Mouse (Mus musculus) embryonic facial prominence, embryonic 10.5 days (tissue): Measurements from ENCODE around the gene Dtl. TPM values are rescaled to one million over a fixed set of nuclear protein-coding genes. Genes with fewer than 3 reads are reported as not detected.

Source experiments
- DNase-seq: peaks from one replicate; pipeline ENCODE4 v3.0.0-alpha.2; 2017; ENCODE audit warnings: low spot score
- H3K27ac ChIP-seq: fragments of 300-500 bp; sonication (generic); replicated peaks from 2 replicates; pipeline ENCODE4 v1.5.1; 2016; ENCODE audit warnings: mild to moderate bottlenecking
- H3K27me3 ChIP-seq: fragments of 300-500 bp; sonication (generic); replicated peaks from 2 replicates; pipeline ENCODE4 v1.6.1; 2016; ENCODE audit warnings: low read depth, mild to moderate bottlenecking; ENCODE audit not compliant: poor library complexity, severe bottlenecking
- H3K36me3 ChIP-seq: fragments of 300-500 bp; sonication (generic); replicated peaks from 2 replicates; pipeline ENCODE4 v1.6.1; 2016; ENCODE audit warnings: mild to moderate bottlenecking, moderate library complexity
- H3K4me1 ChIP-seq: fragments of 300-500 bp; sonication (generic); 2 replicates; pipeline ENCODE4 v1.6.1; 2016
- H3K4me3 ChIP-seq: fragments of 300-500 bp; sonication (generic); 2 replicates; pipeline ENCODE4 v1.5.1; 2016; ENCODE audit warnings: mild to moderate bottlenecking, moderate library complexity
- H3K9me3 ChIP-seq: fragments of 300-500 bp; sonication (generic); 2 replicates; pipeline ENCODE4 v1.6.1; 2016; ENCODE audit warnings: mild to moderate bottlenecking
- WGBS: fragments of 180-500 bp; shearing (Covaris S2); methylation state at CpG from one replicate; pipeline ENCODE4 v1.1.7; 2016; 5-methylcytosine and 5-hydroxymethylcytosine counted together
- polyA plus RNA-seq: library from polyadenylated mRNA; unstranded; fragments of >200 nt; fragmentation: Nextera tagmentation; extraction: Ambion mirVana; gene quantifications from 2 replicates; pipeline ENCODE4 v1.2.1, GENCODE M21; 2016

Dtl gene
- 87.4 and 88.6 TPM in 2 replicates for polyA plus RNA-seq

GRCm38 (mm10) chr1:191575458-191576247 is at the start of gene Dtl, which contains the start of gene Ints7:
Dtl (minus strand) TSS chr1:191575544.
Ints7 (plus strand) TSS chr1:191575636.
- H3K36me3 ChIP-seq = peaks cover 48% of the 10 kb centered on the region
- H3K4me1 ChIP-seq = peaks cover 36% of the 10 kb centered on the region
- H3K27me3 ChIP-seq = no peaks in the 10 kb centered on the region
- H3K4me3 ChIP-seq = peak within 1 kb of the TSS; percentile 94
- peak; percentile 100 for DNase-seq
- H3K9me3 ChIP-seq = peaks cover 6% of the 10 kb centered on the region; the same call in 1 of the 2 replicates
- WGBS = under 1% methylated on average over 70 of the region's 70 CpGs
- peak within 1 kb of the TSS; percentile 95 for H3K27ac ChIP-seq

- 74% methylated on average over 6 of the region's 6 CpGs for WGBS
- no peak for DNase-seq
- no peaks in the 10 kb centered on the region for H3K9me3 ChIP-seq
- peaks cover 43% of the 10 kb centered on the region for H3K36me3 ChIP-seq
- no peak overlapping the region for H3K4me3 ChIP-seq
- peaks cover 30% of the 10 kb centered on the region for H3K4me1 ChIP-seq
- H3K27me3 ChIP-seq = no peaks in the 10 kb centered on the region
- H3K27ac ChIP-seq = no peak overlapping the region
Measured at GRCm38 (mm10) chr1:191625026-191625425, 49.7 kb upstream of the Dtl start.

GRCm38 (mm10) chr1:191624492-191624891 is 49.1 kb upstream of the Dtl start:
- DNase-seq = no peak
- Histone ChIP-seq H3K4me1 (peaks cover 29% of the 10 kb centered on the region), H3K27me3 (no peaks in the 10 kb centered on the region), H3K36me3 (peaks cover 48% of the 10 kb centered on the region), H3K27ac (no peak overlapping the region), H3K9me3 (no peaks in the 10 kb centered on the region), H3K4me3 (no peak overlapping the region)
- 79% methylated on average over 6 of the region's 6 CpGs for WGBS

- Histone ChIP-seq H3K9me3 (no peaks in the 10 kb centered on the region), H3K27me3 (no peaks in the 10 kb centered on the region), H3K4me1 (peaks cover 19% of the 10 kb centered on the region), H3K27ac (no peak overlapping the region), H3K36me3 (peaks cover 65% of the 10 kb centered on the region), H3K4me3 (no peak overlapping the region)
- WGBS = 94% methylated on average over 8 of the region's 8 CpGs
- no peak for DNase-seq
Measured at GRCm38 (mm10) chr1:191622801-191623200, 47.5 kb upstream of the Dtl start.

- WGBS = 93% methylated on average over 8 of the region's 8 CpGs
- Histone ChIP-seq H3K27me3 (no peaks in the 10 kb centered on the region), H3K36me3 (peaks cover 82% of the 10 kb centered on the region), H3K4me1 (peaks cover 19% of the 10 kb centered on the region), H3K9me3 (no peaks in the 10 kb centered on the region), H3K27ac (no peak overlapping the region), H3K4me3 (no peak overlapping the region)
- no peak for DNase-seq
Measured at GRCm38 (mm10) chr1:191621096-191621495, 45.8 kb upstream of the Dtl start.

- 94% methylated on average over 12 of the region's 12 CpGs for WGBS
- peaks cover 100% of the 10 kb centered on the region for H3K36me3 ChIP-seq
Measured at GRCm38 (mm10) chr1:191618067-191618766, 42.9 kb upstream of the Dtl start.

GRCm38 (mm10) chr1:191617589-191617988 is 42.2 kb upstream of the Dtl start:
- 94% methylated on average over 3 of the region's 3 CpGs for WGBS
- DNase-seq = no peak
- Histone ChIP-seq H3K27ac (no peak overlapping the region), H3K9me3 (no peaks in the 10 kb centered on the region), H3K27me3 (no peaks in the 10 kb centered on the region), H3K36me3 (peaks cover 100% of the 10 kb centered on the region), H3K4me3 (no peak overlapping the region), H3K4me1 (no peaks in the 10 kb centered on the region)

More at GRCm38 (mm10) chr1:191618067-191618766, 42.9 kb upstream of the Dtl start:
- no peaks in the 10 kb centered on the region for H3K9me3 ChIP-seq
- no peak overlapping the region for H3K4me3 ChIP-seq
- no peaks in the 10 kb centered on the region for H3K4me1 ChIP-seq
- no peaks in the 10 kb centered on the region for H3K27me3 ChIP-seq
- DNase-seq = no peak
- no peak overlapping the region for H3K27ac ChIP-seq

- Histone ChIP-seq H3K4me3 (no peak overlapping the region), H3K36me3 (peaks cover 100% of the 10 kb centered on the region), H3K9me3 (no peaks in the 10 kb centered on the region), H3K4me1 (no peaks in the 10 kb centered on the region), H3K27me3 (no peaks in the 10 kb centered on the region), H3K27ac (no peak overlapping the region)
- 89% methylated on average over 8 of the region's 8 CpGs for WGBS
- no peak for DNase-seq
Measured at GRCm38 (mm10) chr1:191616245-191616644, 40.9 kb upstream of the Dtl start.

GRCm38 (mm10) chr1:191612877-191613276 is 37.5 kb upstream of the Dtl start:
- Histone ChIP-seq H3K4me1 (no peaks in the 10 kb centered on the region), H3K27ac (no peak overlapping the region), H3K27me3 (no peaks in the 10 kb centered on the region), H3K9me3 (no peaks in the 10 kb centered on the region), H3K36me3 (peaks cover 98% of the 10 kb centered on the region), H3K4me3 (no peak overlapping the region)
- 89% methylated on average over 16 of the region's 16 CpGs for WGBS
- no peak for DNase-seq

- WGBS = 89% methylated on average over 9 of the region's 9 CpGs
- Histone ChIP-seq H3K4me1 (no peaks in the 10 kb centered on the region), H3K9me3 (no peaks in the 10 kb centered on the region), H3K4me3 (no peak overlapping the region), H3K27ac (no peak overlapping the region), H3K36me3 (peaks cover 98% of the 10 kb centered on the region), H3K27me3 (no peaks in the 10 kb centered on the region)
- DNase-seq = no peak
Measured at GRCm38 (mm10) chr1:191611686-191612085, 36.3 kb upstream of the Dtl start.

GRCm38 (mm10) chr1:191610357-191610756 is 35.0 kb upstream of the Dtl start:
- H3K27me3 ChIP-seq = no peaks in the 10 kb centered on the region
- no peaks in the 10 kb centered on the region for H3K4me1 ChIP-seq
- no peak for DNase-seq
- WGBS = 95% methylated on average over 7 of the region's 7 CpGs
- H3K27ac ChIP-seq = no peak overlapping the region
- H3K4me3 ChIP-seq = no peak overlapping the region
- no peaks in the 10 kb centered on the region for H3K9me3 ChIP-seq
- H3K36me3 ChIP-seq = peaks cover 98% of the 10 kb centered on the region

- no peak overlapping the region for H3K4me3 ChIP-seq
- H3K4me1 ChIP-seq = no peaks in the 10 kb centered on the region
- H3K27me3 ChIP-seq = no peaks in the 10 kb centered on the region
- WGBS = 83% methylated on average over 1 of the region's 1 CpGs
- DNase-seq = no peak
- H3K36me3 ChIP-seq = peaks cover 98% of the 10 kb centered on the region
- H3K27ac ChIP-seq = no peak overlapping the region
- no peaks in the 10 kb centered on the region for H3K9me3 ChIP-seq
Measured at GRCm38 (mm10) chr1:191609578-191609977, 34.2 kb upstream of the Dtl start.

GRCm38 (mm10) chr1:191609051-191609450 is 33.7 kb upstream of the Dtl start:
- Histone ChIP-seq H3K27me3 (no peaks in the 10 kb centered on the region), H3K4me3 (no peak overlapping the region), H3K4me1 (no peaks in the 10 kb centered on the region), H3K36me3 (peaks cover 98% of the 10 kb centered on the region), H3K27ac (no peak overlapping the region), H3K9me3 (no peaks in the 10 kb centered on the region)
- DNase-seq = no peak
- 93% methylated on average over 6 of the region's 6 CpGs for WGBS
